13 mouse cellular contexts compared by ENCODE assay signal in the genomic region with DNA sequence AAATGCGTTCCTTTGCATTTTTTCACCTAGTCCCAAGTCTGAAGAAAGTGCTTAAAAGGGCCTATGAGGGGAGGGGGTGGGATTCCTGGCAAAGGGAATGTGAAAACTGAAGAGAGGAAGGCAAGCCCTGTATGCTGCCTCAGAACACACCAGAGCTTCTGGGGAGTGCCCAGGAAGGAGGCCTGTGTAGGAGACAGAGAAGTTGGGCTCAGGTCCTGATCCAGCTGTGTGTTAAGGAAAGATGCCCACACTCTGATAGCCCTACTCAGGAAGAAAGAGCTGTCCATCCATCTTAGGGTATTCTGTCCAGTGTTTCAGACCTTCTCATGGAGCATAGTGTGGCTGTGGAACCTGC.
DNase-seq lines count a peak whose midpoint lies in the region; ATAC-seq and TF ChIP-seq lines count a peak whose summit lies in the region.
"Had no signal": no experiment of that assay in that cellular context is flagged by ENCODE, and none has a peak within 500 bp of the region (broad histone marks: within the 10 kb centered on the region; RNA-seq: fewer than 3 reads in every experiment).

No protein-coding gene starts in this region.

- TF ChIP-seq EP300 in ES-Bruce4 (IDR thresholded peaks at IDR 0.05; ENCODE audit: insufficient read depth, low read depth, low read length): no peak

- H3K27ac ChIP-seq in heart, embryonic 10.5 days: peak overlapping the region; percentile 82
- peak overlapping the region; percentile 25; the same call in 1 of the 2 replicates for H3K27ac ChIP-seq in ES-Bruce4 (ENCODE audit: insufficient read depth, low read length)
- H3K27ac ChIP-seq in hindbrain, embryonic 10.5 days: peak overlapping the region; percentile 89
- peak overlapping the region; percentile 94 for H3K27ac ChIP-seq in midbrain, embryonic 10.5 days (replicated peaks)
- no peak overlapping the region for H3K27ac ChIP-seq in thymus, adult 2 months (ENCODE audit: control insufficient read depth, insufficient read depth, low read length)
- H3K27ac ChIP-seq: left cerebral cortex, adult 2 months; liver, embryonic 15.5 days had no signal

- no peaks in the 10 kb centered on the region for H3K27me3 ChIP-seq in heart, embryonic 10.5 days (ENCODE audit: insufficient read depth, poor library complexity, severe bottlenecking)
- H3K27me3 ChIP-seq in ES-Bruce4 (ENCODE audit: control insufficient read depth, insufficient read depth, low read length, poor library complexity, severe bottlenecking): no peaks in the 10 kb centered on the region
- no peaks in the 10 kb centered on the region for H3K27me3 ChIP-seq in hindbrain, embryonic 10.5 days (ENCODE audit: insufficient read depth, poor library complexity, severe bottlenecking)
- H3K27me3 ChIP-seq in midbrain, embryonic 10.5 days (ENCODE audit: low read depth, poor library complexity, severe bottlenecking): no peaks in the 10 kb centered on the region
- no peaks in the 10 kb centered on the region for H3K27me3 ChIP-seq in thymus, adult 2 months (ENCODE audit: control insufficient read depth, insufficient read depth, low read length)
- H3K27me3 ChIP-seq: liver, embryonic 15.5 days had no signal

- peaks cover 27% of the 10 kb centered on the region for H3K4me1 ChIP-seq in heart, embryonic 10.5 days
- peaks cover 4% of the 10 kb centered on the region for H3K4me1 ChIP-seq in ES-Bruce4 (ENCODE audit: control insufficient read depth, insufficient read depth, low read length)
- peaks cover 49% of the 10 kb centered on the region for H3K4me1 ChIP-seq in hindbrain, embryonic 10.5 days (replicated peaks)
- peaks cover 66% of the 10 kb centered on the region for H3K4me1 ChIP-seq in midbrain, embryonic 10.5 days
- no peaks in the 10 kb centered on the region for H3K4me1 ChIP-seq in thymus, adult 2 months (replicated peaks; ENCODE audit: control insufficient read depth, insufficient read depth, low read length)

- no peaks in the 10 kb centered on the region for H3K9me3 ChIP-seq in heart, embryonic 10.5 days
- H3K9me3 ChIP-seq in ES-Bruce4 (replicated peaks; ENCODE audit: control insufficient read depth, insufficient read depth, low read length, poor library complexity, severe bottlenecking): peaks cover 5% of the 10 kb centered on the region; the same call in 1 of the 2 replicates
- no peaks in the 10 kb centered on the region for H3K9me3 ChIP-seq in hindbrain, embryonic 10.5 days
- no peaks in the 10 kb centered on the region for H3K9me3 ChIP-seq in midbrain, embryonic 10.5 days (replicated peaks)
- H3K9me3 ChIP-seq: G1E; liver, embryonic 15.5 days had no signal

- ATAC-seq in monocyte, adult 5-6 weeks (replicated peaks; ENCODE audit: insufficient number of reproducible peaks, low FRiP score, low TSS enrichment, poor library complexity, severe bottlenecking): no peak

- no peak overlapping the region for H3K9ac ChIP-seq in ES-Bruce4 (ENCODE audit: low read depth, poor library complexity, severe bottlenecking)
- H3K9ac ChIP-seq: liver, embryonic 15.5 days had no signal

- DNase-seq in heart, embryonic 10.5 days (ENCODE audit: low spot score): peak; percentile 36
- no peak for DNase-seq in heart, postnatal 36 days
- DNase-seq in hindbrain, embryonic 10.5 days (ENCODE audit: low spot score): no peak
- no peak for DNase-seq in midbrain, embryonic 10.5 days (ENCODE audit: low spot score)
- DNase-seq in thymus, adult 2 months: no peak
- DNase-seq in testis, postnatal 14 days (ENCODE audit: low spot score): no peak
- DNase-seq: kidney, postnatal 10 days; thymus, postnatal 25 days had no signal

- H3K36me3 ChIP-seq in heart, embryonic 10.5 days: no peaks in the 10 kb centered on the region
- no peaks in the 10 kb centered on the region for H3K36me3 ChIP-seq in ES-Bruce4 (ENCODE audit: control insufficient read depth, insufficient read depth, low read length, poor library complexity, severe bottlenecking)
- H3K36me3 ChIP-seq in hindbrain, embryonic 10.5 days: no peaks in the 10 kb centered on the region
- no peaks in the 10 kb centered on the region for H3K36me3 ChIP-seq in midbrain, embryonic 10.5 days
- no peaks in the 10 kb centered on the region for H3K36me3 ChIP-seq in thymus, adult 2 months (ENCODE audit: control insufficient read depth, insufficient read depth, low read length)
- H3K36me3 ChIP-seq: G1E; liver, embryonic 15.5 days had no signal

- intact Hi-C loops in heart, postnatal 36 days (cut with DNase I): no loop called here

- H3K4me3 ChIP-seq in heart, embryonic 10.5 days: no peak overlapping the region
- no peak overlapping the region for H3K4me3 ChIP-seq in ES-Bruce4 (ENCODE audit: low read depth, low read length)
- no peak overlapping the region for H3K4me3 ChIP-seq in hindbrain, embryonic 10.5 days
- H3K4me3 ChIP-seq in midbrain, embryonic 10.5 days: peak overlapping the region; percentile 16; the same call in 1 of the 2 replicates
- H3K4me3 ChIP-seq in thymus, adult 2 months (ENCODE audit: control insufficient read depth, insufficient read depth, low read length): no peak overlapping the region
- H3K4me3 ChIP-seq: left cerebral cortex, adult 2 months; liver, embryonic 15.5 days had no signal

- 32% methylated on average over 1 of the region's 1 CpGs for WGBS in heart, embryonic 10.5 days
- WGBS in hindbrain, embryonic 10.5 days: 3% methylated on average over 1 of the region's 1 CpGs
- WGBS in midbrain, embryonic 10.5 days: 14% methylated on average over 1 of the region's 1 CpGs
- WGBS in thymus, adult 2 months: 96% methylated on average over 1 of the region's 1 CpGs

- no peak for TF ChIP-seq CTCF in ES-Bruce4 (IDR thresholded peaks at IDR 0.05; ENCODE audit: low read depth, low read length)
- no peak for TF ChIP-seq CTCF in thymus, adult 2 months (IDR thresholded peaks at IDR 0.05; ENCODE audit: borderline replicate concordance, control insufficient read depth, extremely low read depth, insufficient read depth, low read length, poor library complexity)

- TF ChIP-seq POLR2A in ES-Bruce4 (IDR thresholded peaks at IDR 0.05; ENCODE audit: insufficient read depth, low read length): no peak
- no peak for TF ChIP-seq POLR2A in thymus, adult 2 months (IDR thresholded peaks at IDR 0.05; ENCODE audit: control insufficient read depth, extremely low read depth, insufficient read depth, low read length, poor library complexity)
